Mouse (Mus musculus): Measurements from ENCODE around the gene Fkbp8.

- TF ChIP-seq CTCF (IDR thresholded peaks at IDR 0.05; ENCODE audit: low read depth, low read length) (no peak), POLR2A (IDR thresholded peaks at IDR 0.05; ENCODE audit: insufficient read depth, low read length) (no peak), EP300 (IDR thresholded peaks at IDR 0.05; ENCODE audit: insufficient read depth, low read depth, low read length) (no peak)
These were observed 413 bp upstream of the Fkbp8 start for GRCm38 (mm10) chr8:70527111-70527511.

Data from ES-Bruce4 (cell line).